Mouse (Mus musculus) forebrain, postnatal 0 days (tissue): Measurements from ENCODE around the gene Wdr37. TPM values are rescaled to one million over a fixed set of nuclear protein-coding genes. Genes with fewer than 3 reads are reported as not detected.
"Not testable (repeated sequence)": the region's sequence is repeated elsewhere in the genome, so short reads cannot be mapped to it uniquely, and the experiment has no call there.

Experiments
- ATAC-seq: fragments of 200-750 bp; cut with Nextera tagmentation; 2 replicates; pipeline ENCODE4 v1.8.0; 2017; ENCODE audit warnings: mild to moderate bottlenecking, moderate library complexity
- DNase-seq: peaks from one replicate; pipeline ENCODE4 v3.0.0-alpha.2; 2015
- H3K27ac ChIP-seq: fragments of 300-500 bp; sonication (generic); 2 replicates; pipeline ENCODE4 v1.5.1; 2014; ENCODE audit warnings: low read depth, mild to moderate bottlenecking, antibody characterized with exemption, low read length, moderate library complexity, mixed read lengths
- H3K27me3 ChIP-seq: fragments of 300-500 bp; sonication (generic); 2 replicates; pipeline ENCODE4 v1.6.1; 2014; ENCODE audit warnings: mild to moderate bottlenecking, low read length, mixed read lengths; ENCODE audit not compliant: insufficient read depth
- H3K36me3 ChIP-seq: fragments of 300-500 bp; sonication (generic); 2 replicates; pipeline ENCODE4 v1.6.1; 2014; ENCODE audit warnings: mild to moderate bottlenecking, moderate library complexity; ENCODE audit not compliant: insufficient read depth
- H3K4me1 ChIP-seq: fragments of 300-500 bp; sonication (generic); 2 replicates; pipeline ENCODE4 v1.6.1; 2014; ENCODE audit warnings: antibody characterized with exemption; ENCODE audit not compliant: insufficient read depth
- H3K4me2 ChIP-seq: fragments of 300-500 bp; sonication (generic); 2 replicates; pipeline ENCODE4 v1.6.1; 2014; ENCODE audit warnings: low read depth, mild to moderate bottlenecking, moderate library complexity
- H3K4me3 ChIP-seq: fragments of 300-500 bp; sonication (generic); 2 replicates; pipeline ENCODE4 v1.5.1; 2014; ENCODE audit warnings: low read depth, low read length, mixed read lengths
- H3K9ac ChIP-seq: fragments of 300-500 bp; sonication (generic); 2 replicates; pipeline ENCODE4 v1.6.1; 2014; ENCODE audit warnings: mild to moderate bottlenecking
- H3K9me3 ChIP-seq: fragments of 300-500 bp; sonication (generic); 2 replicates; pipeline ENCODE4 v1.6.1; 2016; ENCODE audit warnings: low read length
- CTCF ChIP-seq: sonication (generic); IDR thresholded peaks from 2 replicates; pipeline ENCODE4 v1.5.1; 2016; ENCODE audit warnings: antibody characterized with exemption, control low read depth, low read depth
- WGBS: fragments of 180-500 bp; shearing (Covaris S2); extraction: QIAGEN DNeasy Blood & Tissue Kit; methylation state at CpG from one replicate; pipeline ENCODE4 v1.1.7; 2014; 5-methylcytosine and 5-hydroxymethylcytosine counted together
- polyA plus RNA-seq: library from polyadenylated mRNA; unstranded; fragments of >200 nt; fragmentation: Nextera tagmentation; extraction: Ambion mirVana; gene quantifications from 2 replicates; pipeline ENCODE4 v1.2.1, GENCODE M21; 2015
- total RNA-seq: library from RNA; depleted of rRNA; stranded (reverse); fragments of >200 nt; gene quantifications from 2 replicates; pipeline ENCODE4 v1.2.3, GENCODE M21; 2014

The Wdr37 gene
- total and polyA plus RNA-seq, 2 experiments from 2014 or later: 32.5 to 75.9 TPM

DNA sequence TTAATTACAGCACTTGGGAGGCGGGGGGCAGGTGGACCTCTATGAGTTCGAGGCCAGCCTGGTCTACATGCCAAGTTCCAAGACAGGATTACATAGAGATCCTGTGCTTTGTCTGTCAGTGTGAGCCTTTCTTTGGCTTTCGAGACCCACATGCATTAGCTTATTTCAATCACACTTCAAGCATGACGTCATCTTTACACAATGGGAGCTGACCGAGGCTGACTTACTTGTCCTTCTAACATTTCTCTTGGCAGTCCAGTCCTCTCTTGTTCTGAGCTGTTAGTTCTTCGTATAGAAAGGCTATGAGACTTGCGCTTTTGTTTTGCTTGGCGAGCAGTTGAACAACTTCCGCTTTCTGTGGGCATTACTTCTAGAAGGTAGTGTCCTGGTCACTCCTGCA lies 10.8 kb downstream of the Wdr37 start:
- Histone ChIP-seq H3K9me3 (no peaks in the 10 kb centered on the region), H3K9ac (no peak overlapping the region), H3K4me1 (no peaks in the 10 kb centered on the region), H3K27ac (no peak overlapping the region), H3K4me2 (no peak overlapping the region), H3K36me3 (peaks cover 14% of the 10 kb centered on the region), H3K27me3 (no peaks in the 10 kb centered on the region), H3K4me3 (no peak overlapping the region)
- no peak for TF ChIP-seq CTCF
- 69% methylated on average over 9 of the region's 9 CpGs for WGBS
- ATAC-seq (no peak), DNase-seq (no peak)

GRCm38 (mm10) chr13:8858453-8858852 lies 13.3 kb downstream of the Wdr37 start:
- H3K27me3 ChIP-seq: no peaks in the 10 kb centered on the region
- TF ChIP-seq CTCF: no peak
- 89% methylated on average over 6 of the region's 6 CpGs for WGBS
- H3K4me2 ChIP-seq: no peak overlapping the region
- H3K9ac ChIP-seq: no peak overlapping the region
- H3K4me3 ChIP-seq: no peak overlapping the region
- no peaks in the 10 kb centered on the region for H3K4me1 ChIP-seq
- DNase-seq (no peak), ATAC-seq (no peak)
- peaks cover 21% of the 10 kb centered on the region for H3K36me3 ChIP-seq
- no peak overlapping the region for H3K27ac ChIP-seq
- H3K9me3 ChIP-seq: no peaks in the 10 kb centered on the region

- no peak for ATAC-seq
- no peaks in the 10 kb centered on the region for H3K4me1 ChIP-seq
- WGBS: 97% methylated on average over 2 of the region's 2 CpGs
Observed at GRCm38 (mm10) chr13:8854769-8855168, 16.9 kb downstream of the Wdr37 start.

DNA sequence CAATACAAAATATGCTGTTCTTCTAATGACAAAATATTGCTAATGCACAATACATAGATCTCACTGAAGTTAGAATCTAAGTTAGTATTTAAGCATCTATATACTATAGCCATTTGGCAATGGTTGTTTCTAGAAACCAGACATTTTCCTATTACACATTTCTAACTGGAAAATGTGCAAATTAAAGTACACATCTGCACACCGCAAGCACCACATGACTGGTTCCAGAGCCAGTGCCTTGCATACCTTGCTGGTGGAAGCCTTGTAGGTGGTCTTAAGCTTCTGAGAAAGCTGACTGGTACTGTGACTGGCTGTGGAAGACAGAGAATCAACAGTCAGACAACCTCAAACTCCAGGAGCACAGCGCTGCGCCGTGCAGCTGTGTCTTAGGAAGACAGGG lies 18.3 kb downstream of the Wdr37 start:
- H3K4me1 ChIP-seq: no peaks in the 10 kb centered on the region
- no peaks in the 10 kb centered on the region for H3K27me3 ChIP-seq
- H3K9ac ChIP-seq: no peak overlapping the region
- H3K36me3 ChIP-seq: peaks cover 31% of the 10 kb centered on the region
- no peaks in the 10 kb centered on the region for H3K9me3 ChIP-seq
- TF ChIP-seq CTCF: no peak
- ATAC-seq (no peak), DNase-seq (no peak)
- H3K4me2 ChIP-seq: no peak overlapping the region
- 96% methylated on average over 4 of the region's 4 CpGs for WGBS
- no peak overlapping the region for H3K27ac ChIP-seq
- no peak overlapping the region for H3K4me3 ChIP-seq

More at GRCm38 (mm10) chr13:8854769-8855168, 16.9 kb downstream of the Wdr37 start:
- DNase-seq: no peak
- Histone ChIP-seq H3K27ac (no peak overlapping the region), H3K4me2 (no peak overlapping the region), H3K9ac (no peak overlapping the region), H3K4me3 (no peak overlapping the region), H3K36me3 (peaks cover 23% of the 10 kb centered on the region), H3K9me3 (no peaks in the 10 kb centered on the region), H3K27me3 (no peaks in the 10 kb centered on the region)
- no peak for TF ChIP-seq CTCF

DNA sequence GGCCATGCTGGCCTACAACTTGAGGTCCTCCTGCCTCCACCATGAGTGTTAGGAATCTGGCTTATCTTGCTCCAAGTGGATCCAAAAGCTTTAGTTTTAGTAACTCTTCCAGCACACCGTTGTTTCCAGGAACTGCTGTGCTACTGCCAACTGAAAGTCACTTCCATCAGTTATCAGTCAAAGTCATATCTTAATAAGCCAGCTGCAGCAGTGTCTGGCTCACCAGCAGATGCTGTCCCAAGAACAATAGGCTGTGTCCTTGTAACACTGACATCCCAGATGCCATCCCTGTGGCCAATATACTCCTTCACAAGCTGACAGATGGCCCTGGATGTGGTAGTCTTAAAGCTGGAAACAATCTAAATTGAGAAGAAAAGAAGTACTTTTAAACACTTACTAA lies 22.4 kb downstream of the Wdr37 start:
- 75% methylated on average over 1 of the region's 1 CpGs for WGBS
- DNase-seq (no peak), ATAC-seq (no peak)
- no peak overlapping the region for H3K27ac ChIP-seq
- H3K36me3 ChIP-seq: peaks cover 38% of the 10 kb centered on the region
- H3K9ac ChIP-seq: no peak overlapping the region
- no peak for TF ChIP-seq CTCF
- H3K4me3 ChIP-seq: no peak overlapping the region
- H3K27me3 ChIP-seq: no peaks in the 10 kb centered on the region
- H3K9me3 ChIP-seq: no peaks in the 10 kb centered on the region
- H3K4me2 ChIP-seq: no peak overlapping the region
- no peaks in the 10 kb centered on the region for H3K4me1 ChIP-seq

- TF ChIP-seq CTCF: peak; percentile 57
- Histone ChIP-seq H3K4me1 (no peaks in the 10 kb centered on the region), H3K27ac (no peak overlapping the region), H3K9me3 (no peaks in the 10 kb centered on the region), H3K27me3 (no peaks in the 10 kb centered on the region), H3K4me2 (no peak overlapping the region), H3K36me3 (peaks cover 38% of the 10 kb centered on the region), H3K4me3 (no peak overlapping the region), H3K9ac (no peak overlapping the region)
- DNase-seq (no peak), ATAC-seq (no peak)
- WGBS: 64% methylated on average over 2 of the region's 2 CpGs
Observed at GRCm38 (mm10) chr13:8847702-8848101, 24.0 kb downstream of the Wdr37 start.

- Histone ChIP-seq H3K4me2 (no peak overlapping the region), H3K9me3 (no peaks in the 10 kb centered on the region), H3K27me3 (no peaks in the 10 kb centered on the region), H3K4me3 (no peak overlapping the region), H3K36me3 (peaks cover 58% of the 10 kb centered on the region), H3K27ac (no peak overlapping the region), H3K9ac (no peak overlapping the region), H3K4me1 (no peaks in the 10 kb centered on the region)
- no peak for TF ChIP-seq CTCF
- DNase-seq: no peak
- no peak for ATAC-seq
- 89% methylated on average over 3 of the region's 3 CpGs for WGBS
Observed at GRCm38 (mm10) chr13:8842273-8842672, 29.4 kb downstream of the Wdr37 start.

DNA sequence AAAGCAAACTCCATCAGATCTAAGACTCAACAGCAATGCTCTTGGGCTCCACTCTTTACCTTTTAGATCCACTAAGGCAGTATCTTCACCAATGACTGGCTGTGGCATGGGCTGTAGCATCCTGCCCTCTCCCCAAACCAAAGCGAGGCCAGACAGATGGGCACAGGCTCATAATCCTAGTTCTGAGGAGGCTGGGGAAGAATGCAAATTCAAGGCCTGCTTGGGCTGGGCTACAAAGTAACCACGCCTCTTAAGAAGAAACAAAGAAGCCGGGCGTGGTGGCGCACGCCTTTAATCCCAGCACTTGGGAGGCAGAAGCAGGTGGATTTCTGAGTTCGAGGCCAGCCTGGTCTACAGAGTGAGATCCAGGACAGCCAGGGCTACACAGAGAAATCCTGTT lies 29.9 kb downstream of the Wdr37 start:
- H3K27ac ChIP-seq, H3K4me1 ChIP-seq, DNase-seq, ATAC-seq, H3K4me3 ChIP-seq, H3K9me3 ChIP-seq, H3K9ac ChIP-seq, H3K27me3 ChIP-seq, H3K4me2 ChIP-seq: not testable (repeated sequence)
- peaks cover 54% of the 10 kb centered on the region for H3K36me3 ChIP-seq
- 96% methylated on average over 7 of the region's 7 CpGs for WGBS
